Mouse (Mus musculus): ENCODE results near the gene Npas3. TPM values are rescaled to one million over a fixed set of nuclear protein-coding genes. Genes with fewer than 3 reads are reported as not detected.

Gene Npas3
- polyA plus RNA-seq, 1 experiment from 2014 or later, result 12.2 TPM

- Histone ChIP-seq H3K36me3 (no peaks in the 10 kb centered on the region; the same call in none of the 2 replicates), H3K4me1 (replicated peaks) (peaks cover 8% of the 10 kb centered on the region; the same call in 1 of the 2 replicates), H3K27me3 (ENCODE audit: insufficient read depth, poor library complexity, severe bottlenecking) (no peaks in the 10 kb centered on the region), H3K4me3 (no peak overlapping the region), H3K9me3 (no peaks in the 10 kb centered on the region), H3K27ac (no peak overlapping the region)
- 86% methylated on average over 3 of the region's 3 CpGs for WGBS
- DNase-seq (ENCODE audit: low spot score), result no peak
Measured at GRCm38 (mm10) chr12:53302129-53302528, 53.7 kb downstream of the Npas3 start.

GRCm38 (mm10) chr12:53316715-53317114, 68.2 kb downstream of the Npas3 start:
- Histone ChIP-seq H3K4me3 (no peak overlapping the region), H3K27me3 (ENCODE audit: insufficient read depth, poor library complexity, severe bottlenecking) (no peaks in the 10 kb centered on the region), H3K9me3 (no peaks in the 10 kb centered on the region), H3K4me1 (replicated peaks) (peaks cover 24% of the 10 kb centered on the region), H3K27ac (no peak overlapping the region), H3K36me3 (peaks cover 8% of the 10 kb centered on the region; the same call in 1 of the 2 replicates)
- WGBS, result 35% methylated on average over 2 of the region's 2 CpGs
- no peak for DNase-seq (ENCODE audit: low spot score)

GRCm38 (mm10) chr12:53317801-53318200, 69.3 kb downstream of the Npas3 start:
- no peak overlapping the region for H3K27ac ChIP-seq
- peaks cover 33% of the 10 kb centered on the region for H3K4me1 ChIP-seq (replicated peaks)
- DNase-seq (ENCODE audit: low spot score), result no peak
- H3K9me3 ChIP-seq, result no peaks in the 10 kb centered on the region
- no peaks in the 10 kb centered on the region for H3K27me3 ChIP-seq (ENCODE audit: insufficient read depth, poor library complexity, severe bottlenecking)
- peaks cover 8% of the 10 kb centered on the region; the same call in 1 of the 2 replicates for H3K36me3 ChIP-seq
- 65% methylated on average over 3 of the region's 3 CpGs for WGBS
- no peak overlapping the region for H3K4me3 ChIP-seq

- no peaks in the 10 kb centered on the region for H3K9me3 ChIP-seq
- no peaks in the 10 kb centered on the region for H3K27me3 ChIP-seq (ENCODE audit: insufficient read depth, poor library complexity, severe bottlenecking)
- peaks cover 33% of the 10 kb centered on the region for H3K4me1 ChIP-seq (replicated peaks)
- H3K36me3 ChIP-seq, result no peaks in the 10 kb centered on the region
- 97% methylated on average over 2 of the region's 2 CpGs for WGBS
- no peak overlapping the region for H3K27ac ChIP-seq
- no peak overlapping the region for H3K4me3 ChIP-seq
- DNase-seq (ENCODE audit: low spot score), result no peak
Measured at GRCm38 (mm10) chr12:53320526-53320925, 72.0 kb downstream of the Npas3 start.

GRCm38 (mm10) chr12:53321018-53321417, 72.5 kb downstream of the Npas3 start:
- Histone ChIP-seq H3K4me1 (replicated peaks) (peaks cover 33% of the 10 kb centered on the region), H3K27me3 (ENCODE audit: insufficient read depth, poor library complexity, severe bottlenecking) (no peaks in the 10 kb centered on the region), H3K27ac (no peak overlapping the region), H3K36me3 (no peaks in the 10 kb centered on the region), H3K4me3 (no peak overlapping the region), H3K9me3 (no peaks in the 10 kb centered on the region)
- no peak for DNase-seq (ENCODE audit: low spot score)
- 84% methylated on average over 12 of the region's 12 CpGs for WGBS

DNA sequence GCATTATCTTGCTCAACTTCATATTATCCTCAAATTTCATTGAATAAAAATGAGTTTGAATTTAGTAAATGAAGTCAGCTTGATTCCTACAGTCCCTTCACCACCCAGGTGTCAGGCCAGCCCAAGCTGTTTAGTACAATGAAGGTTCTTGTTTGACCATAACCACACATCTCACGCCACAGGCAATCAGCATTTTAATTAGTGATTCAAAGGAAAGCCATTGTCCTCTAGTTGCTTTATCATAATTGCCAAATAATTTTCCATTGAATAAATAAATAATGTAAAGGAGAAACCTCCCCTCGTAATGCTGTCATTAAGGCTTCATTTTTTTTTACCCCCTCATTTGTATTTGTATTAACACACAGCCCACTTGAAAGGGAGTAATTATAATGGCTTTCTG, 73.5 kb downstream of the Npas3 start:
- 67% methylated on average over 2 of the region's 2 CpGs for WGBS

DNA sequence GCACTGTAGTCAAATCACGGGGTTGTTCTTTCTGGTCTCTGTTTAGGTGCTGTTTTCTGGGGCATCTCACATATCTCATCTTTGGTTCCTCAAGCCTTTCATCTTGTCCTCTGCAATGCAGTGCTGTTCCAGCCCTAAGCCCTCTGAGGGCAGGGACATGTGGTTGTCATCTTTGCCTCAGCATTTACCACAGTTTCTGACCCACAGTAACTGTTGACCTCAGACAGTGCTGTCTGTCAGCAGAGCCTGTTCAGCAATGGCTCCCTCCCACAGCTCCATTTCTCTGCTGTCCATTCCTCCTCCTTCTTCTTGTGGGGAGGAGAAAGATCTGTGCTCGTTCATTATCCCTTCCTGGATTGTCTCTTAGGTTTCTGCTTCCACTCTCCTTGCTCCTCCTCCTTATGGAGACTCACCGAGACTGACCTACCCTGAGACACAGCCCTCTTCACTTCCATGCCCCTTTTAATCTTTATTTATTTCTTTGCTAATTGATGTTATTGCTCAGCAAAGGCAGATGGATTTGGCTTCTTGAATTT, 79.2 kb downstream of the Npas3 start:
- Histone ChIP-seq H3K4me3 (no peak overlapping the region), H3K4me1 (replicated peaks) (peaks cover 53% of the 10 kb centered on the region), H3K27ac (0 out of 2 replicates have a peak overlapping the region, but pooled peaks have one; percentile 16), H3K9me3 (no peaks in the 10 kb centered on the region), H3K36me3 (no peaks in the 10 kb centered on the region), H3K27me3 (ENCODE audit: insufficient read depth, poor library complexity, severe bottlenecking) (no peaks in the 10 kb centered on the region)
- no peak for DNase-seq (ENCODE audit: low spot score)
- 40% methylated on average over 3 of the region's 3 CpGs for WGBS

More for the DNA sequence above, 73.5 kb downstream of the Npas3 start:
- peaks cover 36% of the 10 kb centered on the region for H3K4me1 ChIP-seq (replicated peaks)
- H3K9me3 ChIP-seq, result no peaks in the 10 kb centered on the region
- no peak overlapping the region for H3K4me3 ChIP-seq
- H3K27ac ChIP-seq, result no peak overlapping the region
- no peak for DNase-seq (ENCODE audit: low spot score)
- no peaks in the 10 kb centered on the region for H3K27me3 ChIP-seq (ENCODE audit: insufficient read depth, poor library complexity, severe bottlenecking)
- H3K36me3 ChIP-seq, result no peaks in the 10 kb centered on the region

DNA sequence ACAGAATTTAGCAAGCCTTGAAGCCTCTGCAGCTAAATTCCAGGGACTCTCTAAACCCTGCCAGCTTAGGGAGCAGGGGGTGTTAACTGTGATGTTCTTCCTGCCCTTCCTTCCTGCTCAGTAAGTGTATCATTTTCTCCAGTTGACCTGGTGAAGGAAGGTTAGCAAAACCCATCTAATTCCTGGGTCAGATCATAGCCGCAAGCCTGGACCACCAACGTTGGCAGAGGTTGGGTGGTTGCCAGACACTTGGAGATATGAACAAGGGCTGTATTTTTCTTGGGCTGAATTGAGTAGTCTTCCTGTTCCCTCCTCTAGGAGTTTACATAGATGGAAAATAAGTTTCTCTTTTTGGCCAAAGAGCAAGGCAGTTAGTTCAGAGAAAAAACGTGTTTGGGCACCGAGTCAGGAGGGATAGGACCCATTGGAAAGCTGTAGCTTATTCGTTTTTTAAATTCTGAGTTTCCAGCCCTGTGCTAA, 79.8 kb downstream of the Npas3 start:
- Histone ChIP-seq H3K4me1 (replicated peaks) (peaks cover 53% of the 10 kb centered on the region), H3K4me3 (no peak overlapping the region), H3K9me3 (no peaks in the 10 kb centered on the region), H3K27me3 (ENCODE audit: insufficient read depth, poor library complexity, severe bottlenecking) (no peaks in the 10 kb centered on the region), H3K27ac (no peak overlapping the region), H3K36me3 (no peaks in the 10 kb centered on the region)
- DNase-seq (ENCODE audit: low spot score), result peak; percentile 28
- 50% methylated on average over 5 of the region's 5 CpGs for WGBS

DNA sequence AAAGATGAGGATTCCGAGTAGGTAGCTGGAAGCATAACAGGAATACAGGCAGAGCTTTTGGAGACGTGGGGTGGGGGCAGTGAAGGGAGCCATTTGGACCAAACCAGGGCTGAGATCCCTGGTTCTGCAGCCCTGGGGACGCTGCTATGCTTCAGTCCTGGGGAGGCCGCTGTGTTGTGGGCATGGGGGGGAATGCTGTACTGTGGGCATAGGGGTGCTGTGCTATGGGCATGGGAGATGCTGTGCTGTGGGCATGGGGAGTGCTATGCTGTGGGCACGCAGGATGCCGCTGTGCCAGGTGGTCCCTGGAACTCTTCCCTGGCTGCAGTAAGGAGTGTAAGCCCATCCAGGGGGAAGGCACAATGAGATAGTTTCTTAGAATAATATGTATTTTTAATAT, 81.7 kb downstream of the Npas3 start:
- 88% methylated on average over 6 of the region's 6 CpGs for WGBS

GRCm38 (mm10) chr12:53331391-53331790, 82.9 kb downstream of the Npas3 start:
- no peak overlapping the region for H3K27ac ChIP-seq

More for the DNA sequence above, 81.7 kb downstream of the Npas3 start:
- Histone ChIP-seq H3K4me1 (replicated peaks) (peaks cover 53% of the 10 kb centered on the region), H3K27me3 (ENCODE audit: insufficient read depth, poor library complexity, severe bottlenecking) (no peaks in the 10 kb centered on the region), H3K4me3 (no peak overlapping the region), H3K9me3 (no peaks in the 10 kb centered on the region), H3K36me3 (0 out of 2 replicates have a peak, but pooled peaks cover 5% of the 10 kb centered on the region), H3K27ac (0 out of 2 replicates have a peak overlapping the region, but pooled peaks have one; percentile 29)
- no peak for DNase-seq (ENCODE audit: low spot score)

GRCm38 (mm10) chr12:53331800-53332199, 83.3 kb downstream of the Npas3 start:
- WGBS, result 69% methylated on average over 3 of the region's 3 CpGs
- no peaks in the 10 kb centered on the region for H3K27me3 ChIP-seq (ENCODE audit: insufficient read depth, poor library complexity, severe bottlenecking)
- no peak overlapping the region for H3K4me3 ChIP-seq
- no peaks in the 10 kb centered on the region for H3K9me3 ChIP-seq
- no peak overlapping the region for H3K27ac ChIP-seq
- H3K36me3 ChIP-seq, result 0 out of 2 replicates have a peak, but pooled peaks cover 5% of the 10 kb centered on the region
- H3K4me1 ChIP-seq (replicated peaks), result peaks cover 47% of the 10 kb centered on the region
- no peak for DNase-seq (ENCODE audit: low spot score)

More at GRCm38 (mm10) chr12:53331391-53331790, 82.9 kb downstream of the Npas3 start:
- Histone ChIP-seq H3K9me3 (no peaks in the 10 kb centered on the region), H3K4me1 (replicated peaks) (peaks cover 51% of the 10 kb centered on the region), H3K4me3 (no peak overlapping the region), H3K27me3 (ENCODE audit: insufficient read depth, poor library complexity, severe bottlenecking) (no peaks in the 10 kb centered on the region), H3K36me3 (0 out of 2 replicates have a peak, but pooled peaks cover 5% of the 10 kb centered on the region)
- whole genome bisulfite sequencing, result 42% methylated on average over 9 of the region's 9 CpGs
- DNase-seq (ENCODE audit: low spot score), result no peak

DNA sequence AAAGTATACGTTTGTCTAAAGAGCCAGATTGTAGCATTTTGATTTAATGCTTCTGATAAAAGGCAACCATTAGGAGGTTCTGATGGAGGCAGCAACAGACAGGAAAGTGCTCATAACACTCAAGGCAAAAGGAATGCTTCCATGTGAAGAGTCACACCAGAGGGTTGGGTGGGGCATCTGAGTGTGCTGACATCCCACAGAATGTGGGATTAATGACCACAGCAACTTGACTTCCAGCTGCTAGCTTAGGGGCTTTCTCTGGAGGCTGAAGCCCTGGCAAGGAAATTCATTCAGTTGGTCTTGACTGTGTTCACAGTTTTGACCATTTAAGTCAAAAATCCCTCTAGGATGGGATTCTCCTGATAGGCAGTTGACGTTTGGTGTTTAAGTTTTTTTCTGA, 84.8 kb downstream of the Npas3 start:
- WGBS, result 91% methylated on average over 2 of the region's 2 CpGs
- DNase-seq (ENCODE audit: low spot score), result no peak
- Histone ChIP-seq H3K27ac (no peak overlapping the region), H3K27me3 (ENCODE audit: insufficient read depth, poor library complexity, severe bottlenecking) (no peaks in the 10 kb centered on the region), H3K9me3 (no peaks in the 10 kb centered on the region), H3K36me3 (0 out of 2 replicates have a peak, but pooled peaks cover 5% of the 10 kb centered on the region), H3K4me1 (replicated peaks) (peaks cover 43% of the 10 kb centered on the region), H3K4me3 (no peak overlapping the region)

DNA sequence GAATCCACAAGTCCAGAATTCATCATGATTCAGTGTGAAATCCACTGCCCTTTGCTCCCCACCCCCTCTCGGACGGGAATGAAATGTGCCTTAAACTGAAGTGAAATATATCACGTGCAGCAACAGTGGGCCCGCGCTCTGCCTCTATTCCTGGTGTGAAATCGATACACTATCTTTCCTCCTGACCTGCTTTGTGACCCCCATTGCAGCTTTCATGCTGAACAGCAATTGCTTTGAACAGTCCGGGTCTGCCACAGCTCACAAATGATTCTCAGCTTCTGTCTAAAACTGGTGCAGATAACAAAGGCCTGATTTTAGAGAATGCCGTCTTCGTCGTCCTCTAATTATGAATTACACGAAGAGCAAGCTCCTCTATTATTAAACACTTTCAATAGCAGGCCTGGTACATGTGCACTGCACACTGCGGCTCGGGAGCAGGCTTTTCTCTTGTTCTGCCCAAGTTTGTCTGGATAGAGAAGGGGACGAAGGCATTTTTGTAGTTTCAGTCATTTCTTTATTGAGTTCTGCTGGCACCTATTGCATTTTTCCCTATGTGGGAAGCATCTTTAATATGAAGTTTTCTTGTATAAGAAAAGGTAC, 90.0 kb downstream of the Npas3 start:
- peak; percentile 29 for DNase-seq (ENCODE audit: low spot score)
- H3K9me3 ChIP-seq, result no peaks in the 10 kb centered on the region
- H3K27ac ChIP-seq, result peak overlapping the region; percentile 66
- H3K27me3 ChIP-seq (ENCODE audit: insufficient read depth, poor library complexity, severe bottlenecking), result no peaks in the 10 kb centered on the region
- peaks cover 25% of the 10 kb centered on the region for H3K4me1 ChIP-seq (replicated peaks)
- H3K36me3 ChIP-seq, result 0 out of 2 replicates have a peak, but pooled peaks cover 5% of the 10 kb centered on the region
- 25% methylated on average over 14 of the region's 14 CpGs for WGBS
- peak overlapping the region; percentile 9; the same call in 1 of the 2 replicates for H3K4me3 ChIP-seq
